Mouse (Mus musculus) heart, adult 2 months (tissue): ENCODE results near the gene Gm40460.
A peak's percentile ranks its signal among the peaks of the same experiment; 100 is the strongest.

ENCODE experiments used
- CTCF ChIP-seq: fragments of 200-600 bp; IDR thresholded peaks from 2 replicates; pipeline ENCODE4 v1.8.1; 2022; ENCODE audit warnings: antibody characterized with exemption, mild to moderate bottlenecking, moderate library complexity
- EP300 ChIP-seq: fragments of 200-500 bp; IDR thresholded peaks from 2 replicates; pipeline ENCODE4 v1.6.1; 2011; ENCODE audit warnings: low read depth, low read length, control low read depth; ENCODE audit not compliant: insufficient read depth

DNA sequence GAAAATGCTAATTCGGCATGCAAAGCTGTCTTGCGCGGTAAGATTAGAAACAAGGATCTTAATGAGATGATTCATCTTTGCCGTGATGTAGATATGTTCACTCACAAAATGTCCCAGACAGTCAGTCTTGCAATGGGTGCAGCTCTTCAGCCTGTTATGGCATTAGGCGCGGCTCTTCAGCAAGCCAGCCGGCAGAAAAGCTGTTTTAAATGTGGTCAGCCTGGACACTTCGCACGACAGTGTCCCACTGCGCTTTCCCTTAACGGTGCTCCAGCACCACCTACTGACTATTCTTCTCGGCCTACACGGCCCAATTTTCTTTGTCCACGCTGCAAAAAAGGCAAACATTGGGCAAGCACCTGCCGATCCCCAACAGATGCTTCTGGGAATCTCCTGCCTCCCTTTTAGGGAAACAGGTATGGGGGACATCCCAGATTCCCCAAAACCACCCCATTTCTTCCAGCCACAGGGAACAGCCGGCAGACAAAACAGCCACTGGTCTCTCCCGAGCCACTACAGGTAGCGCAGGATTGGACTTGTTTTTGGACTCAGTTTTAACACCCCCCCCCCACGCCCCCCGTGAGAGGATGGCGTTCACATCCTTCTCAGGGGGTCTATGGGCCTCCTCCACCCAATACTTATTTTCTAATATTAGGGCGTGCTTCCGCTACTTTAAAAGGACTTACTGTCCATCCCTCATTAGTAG, 44.4 kb upstream of the Gm40460 start:
- TF ChIP-seq CTCF = peak; percentile 51
- no peak for TF ChIP-seq EP300
